Mouse (Mus musculus) forebrain, embryonic 15.5 days (tissue): ENCODE data around the gene Ltbp2. TPM values are rescaled to one million over a fixed set of nuclear protein-coding genes. Genes with fewer than 3 reads are reported as not detected.

Experiments
- ATAC-seq: fragments of 200-750 bp; cut with Nextera tagmentation; replicated peaks from 2 replicates; pipeline ENCODE4 v1.8.0; 2017; ENCODE audit warnings: mild to moderate bottlenecking, moderate TSS enrichment, moderate library complexity
- H3K27ac ChIP-seq: fragments of 300-500 bp; sonication (generic); replicated peaks from 2 replicates; pipeline ENCODE4 v1.5.1; 2015; ENCODE audit warnings: mild to moderate bottlenecking, inconsistent platforms
- H3K27me3 ChIP-seq: fragments of 300-500 bp; sonication (generic); 2 replicates; pipeline ENCODE4 v1.6.1; 2015; ENCODE audit warnings: inconsistent platforms
- H3K36me3 ChIP-seq: fragments of 300-500 bp; sonication (generic); 2 replicates; pipeline ENCODE4 v1.6.1; 2015; ENCODE audit warnings: mild to moderate bottlenecking, inconsistent platforms
- H3K4me1 ChIP-seq: fragments of 300-500 bp; sonication (generic); 2 replicates; pipeline ENCODE4 v1.6.1; 2015; ENCODE audit warnings: inconsistent platforms
- H3K4me2 ChIP-seq: fragments of 300-500 bp; sonication (generic); replicated peaks from 2 replicates; pipeline ENCODE4 v1.6.1; 2015; ENCODE audit warnings: mild to moderate bottlenecking, inconsistent platforms
- H3K4me3 ChIP-seq: fragments of 300-500 bp; sonication (generic); 2 replicates; pipeline ENCODE4 v1.5.1; 2015; ENCODE audit warnings: mild to moderate bottlenecking, inconsistent platforms
- H3K9ac ChIP-seq: fragments of 300-500 bp; sonication (generic); replicated peaks from 2 replicates; pipeline ENCODE4 v1.6.1; 2015; ENCODE audit warnings: mild to moderate bottlenecking, inconsistent platforms
- H3K9me3 ChIP-seq: fragments of 300-500 bp; sonication (generic); 2 replicates; pipeline ENCODE4 v1.6.1; 2016; ENCODE audit warnings: inconsistent platforms
- WGBS: fragments of 180-500 bp; shearing (Covaris S2); methylation state at CpG from one replicate; pipeline ENCODE4 v1.1.7; 2015; ENCODE audit warnings: mixed read lengths; 5-methylcytosine and 5-hydroxymethylcytosine counted together
- polyA plus RNA-seq: library from polyadenylated mRNA; unstranded; fragments of >200 nt; fragmentation: Nextera tagmentation; extraction: Ambion mirVana; gene quantifications from 2 replicates; pipeline ENCODE4 v1.2.1, GENCODE M21; 2015

Gene Ltbp2
- polyA plus RNA-seq, 1 experiment from 2014 or later = 0.15 TPM

DNA sequence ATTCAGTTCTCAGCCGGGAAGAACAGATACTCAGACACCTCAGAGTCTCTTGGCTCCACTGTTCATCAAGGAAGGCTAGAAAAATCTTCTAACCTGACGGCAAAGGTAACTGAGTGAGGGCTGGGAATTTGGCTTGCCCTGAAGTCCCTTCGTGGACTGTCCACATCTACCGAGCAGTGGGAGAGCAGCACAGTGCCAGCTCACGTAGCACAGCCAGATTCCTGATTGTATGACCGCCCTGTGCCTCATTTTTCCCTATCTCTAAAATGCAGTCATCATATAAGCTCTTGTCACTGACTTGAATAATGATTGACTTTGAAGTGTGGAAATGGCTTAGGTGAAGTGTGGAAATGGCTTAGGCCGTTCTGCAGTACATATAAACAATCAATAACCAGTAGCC, 28.1 kb upstream of the Ltbp2 start:
- H3K4me3 ChIP-seq = no peak overlapping the region
- 67% methylated on average over 7 of the region's 7 CpGs for WGBS
- no peak overlapping the region for H3K4me2 ChIP-seq
- no peaks in the 10 kb centered on the region for H3K9me3 ChIP-seq
- no peaks in the 10 kb centered on the region for H3K27me3 ChIP-seq
- 0 out of 2 replicates have a peak, but pooled peaks cover 6% of the 10 kb centered on the region for H3K4me1 ChIP-seq
- no peaks in the 10 kb centered on the region for H3K36me3 ChIP-seq
- ATAC-seq = no peak
- H3K27ac ChIP-seq = no peak overlapping the region
- H3K9ac ChIP-seq = no peak overlapping the region

DNA sequence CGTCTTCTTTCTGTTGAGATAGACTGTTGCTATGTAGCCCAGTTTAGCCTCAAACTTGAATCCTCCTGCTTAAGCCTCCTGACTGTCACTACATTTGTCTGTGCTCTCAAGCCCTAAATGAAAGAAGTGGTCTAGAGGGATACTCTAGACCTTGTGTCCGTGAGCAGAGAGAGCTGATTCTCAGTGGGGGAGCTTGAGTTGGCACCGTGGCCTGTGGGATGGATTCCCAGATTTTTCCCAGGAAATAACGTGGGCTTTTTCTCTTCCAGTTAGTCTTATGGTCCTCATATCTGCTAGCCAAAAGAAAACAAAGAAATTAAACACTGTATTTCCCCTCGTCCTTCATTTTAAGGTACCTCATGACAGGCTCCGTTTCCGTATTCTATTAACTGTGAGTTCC, 24.0 kb upstream of the Ltbp2 start:
- WGBS = 80% methylated on average over 7 of the region's 7 CpGs
- Histone ChIP-seq H3K9ac (no peak overlapping the region), H3K27me3 (no peaks in the 10 kb centered on the region), H3K4me2 (no peak overlapping the region), H3K27ac (no peak overlapping the region), H3K4me1 (no peaks in the 10 kb centered on the region), H3K4me3 (no peak overlapping the region), H3K36me3 (no peaks in the 10 kb centered on the region), H3K9me3 (no peaks in the 10 kb centered on the region)
- ATAC-seq = no peak

DNA sequence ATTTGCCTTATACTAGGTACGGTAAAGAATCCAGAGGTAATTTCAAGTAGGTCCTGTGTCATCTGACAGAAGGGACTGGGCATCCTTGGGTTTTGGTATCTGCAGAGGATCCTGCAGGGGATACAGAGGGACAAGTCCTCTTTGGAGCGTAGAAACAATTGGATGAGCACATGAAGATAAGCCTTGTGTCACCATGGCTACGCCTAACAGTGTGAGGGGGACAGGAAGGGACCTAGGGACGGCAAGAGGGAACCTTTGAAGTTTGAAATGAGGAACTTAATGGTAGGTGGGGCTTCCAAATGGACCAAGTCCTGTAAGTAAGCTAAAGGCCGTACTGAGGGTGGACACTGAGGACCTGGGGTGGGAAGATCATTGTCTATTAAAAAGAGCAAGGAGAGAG, 21.0 kb upstream of the Ltbp2 start:
- Histone ChIP-seq H3K9me3 (no peaks in the 10 kb centered on the region), H3K4me3 (no peak overlapping the region), H3K9ac (no peak overlapping the region), H3K4me1 (no peaks in the 10 kb centered on the region), H3K27me3 (no peaks in the 10 kb centered on the region), H3K27ac (no peak overlapping the region), H3K36me3 (no peaks in the 10 kb centered on the region), H3K4me2 (no peak overlapping the region)
- ATAC-seq = no peak
- 83% methylated on average over 5 of the region's 5 CpGs for WGBS

DNA sequence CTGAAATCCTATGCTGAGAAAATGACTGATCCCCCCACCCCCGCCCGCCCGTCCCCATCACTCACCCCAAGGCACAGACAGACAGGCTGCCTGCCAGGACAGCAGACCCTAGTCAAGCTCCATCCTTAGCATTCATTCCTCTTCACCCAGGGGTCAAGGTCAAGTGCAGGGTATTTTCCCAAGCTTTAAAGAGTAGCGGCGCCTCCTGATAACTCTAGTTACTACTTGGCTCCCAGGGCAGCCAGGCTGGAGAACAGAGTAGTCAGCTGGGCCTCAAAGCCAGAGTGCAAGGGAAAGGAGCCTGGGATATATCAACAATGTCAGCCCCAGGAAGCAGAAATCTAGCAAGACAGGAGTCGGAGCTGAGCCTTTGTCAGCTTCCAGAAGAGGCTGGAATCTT, 19.9 kb upstream of the Ltbp2 start:
- no peaks in the 10 kb centered on the region for H3K27me3 ChIP-seq
- H3K4me1 ChIP-seq = no peaks in the 10 kb centered on the region
- no peaks in the 10 kb centered on the region for H3K36me3 ChIP-seq
- H3K4me3 ChIP-seq = no peak overlapping the region
- no peak overlapping the region for H3K4me2 ChIP-seq
- H3K9me3 ChIP-seq = no peaks in the 10 kb centered on the region
- no peak overlapping the region for H3K9ac ChIP-seq
- no peak for ATAC-seq
- no peak overlapping the region for H3K27ac ChIP-seq
- 84% methylated on average over 6 of the region's 6 CpGs for whole genome bisulfite sequencing

DNA sequence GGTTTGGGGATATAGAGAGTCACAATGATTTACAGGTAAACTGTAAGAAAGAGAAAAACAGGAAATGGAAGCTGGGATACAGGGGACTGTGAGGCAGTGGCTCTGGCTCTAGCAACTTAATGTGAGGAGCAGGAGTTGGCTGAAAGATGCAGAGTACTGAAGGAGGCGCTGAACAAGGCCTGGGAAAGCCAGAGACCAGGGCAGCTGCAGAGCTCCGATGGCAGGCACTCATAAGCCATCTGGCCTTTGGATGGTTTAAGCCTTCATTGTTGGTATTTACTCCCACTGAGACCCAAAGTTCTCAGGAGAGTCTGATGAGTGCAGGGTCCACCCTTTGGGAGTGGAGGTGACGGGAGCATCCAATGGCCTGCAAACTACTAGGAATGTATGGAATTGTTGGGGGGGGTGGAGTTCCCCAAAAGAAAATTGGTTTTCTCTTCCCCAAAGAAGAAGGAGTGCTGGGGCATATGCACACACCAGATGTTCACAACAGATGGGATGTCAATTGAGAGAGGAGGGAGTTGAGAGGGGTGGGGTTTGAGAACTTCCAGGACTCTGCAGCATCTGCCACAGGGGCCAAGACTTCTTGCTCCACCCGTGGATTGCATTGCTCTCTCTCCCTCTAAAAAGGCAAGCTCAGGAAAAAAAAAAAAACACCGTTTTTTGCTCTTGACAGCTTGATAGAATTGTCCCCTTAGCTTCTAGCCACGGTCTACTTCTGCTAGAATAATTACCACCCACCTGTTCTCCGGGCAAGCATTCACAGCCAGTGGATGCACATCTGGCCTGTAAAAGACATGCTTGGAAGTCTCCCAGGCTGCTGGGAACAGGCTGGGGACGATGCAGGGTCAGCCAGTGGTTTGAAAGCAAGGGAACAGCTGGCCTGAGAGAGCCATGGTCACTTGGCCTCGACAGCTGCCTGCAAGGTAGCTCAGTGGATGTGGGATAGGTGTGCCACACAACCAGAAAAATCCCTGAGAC, 17.6 kb upstream of the Ltbp2 start:
- ATAC-seq = no peak
- Histone ChIP-seq H3K4me3 (no peak overlapping the region), H3K9me3 (no peaks in the 10 kb centered on the region), H3K27ac (no peak overlapping the region), H3K27me3 (no peaks in the 10 kb centered on the region), H3K4me1 (no peaks in the 10 kb centered on the region), H3K36me3 (no peaks in the 10 kb centered on the region), H3K4me2 (no peak overlapping the region), H3K9ac (no peak overlapping the region)
- 67% methylated on average over 9 of the region's 9 CpGs for WGBS

DNA sequence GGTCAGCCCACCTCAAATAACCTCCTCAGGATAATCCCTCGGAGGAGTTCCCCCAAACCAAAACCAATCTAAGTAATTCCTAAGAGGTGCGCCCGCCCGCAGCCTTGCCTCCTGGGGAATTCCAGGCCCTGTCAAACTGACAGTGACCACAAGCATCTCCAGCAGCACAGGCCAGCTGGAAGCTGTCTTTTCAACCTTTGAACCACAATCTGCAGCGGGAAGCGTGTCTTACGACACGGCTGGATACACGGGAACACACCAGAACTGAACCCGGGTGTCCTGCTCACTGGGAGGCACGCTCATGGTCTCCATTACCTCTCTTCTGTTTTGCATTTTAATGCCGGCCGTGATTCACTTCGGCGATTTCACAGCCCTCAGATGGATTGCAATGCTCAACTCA, 14.0 kb upstream of the Ltbp2 start:
- Histone ChIP-seq H3K4me3 (no peak overlapping the region), H3K9ac (no peak overlapping the region), H3K4me2 (no peak overlapping the region), H3K9me3 (no peaks in the 10 kb centered on the region), H3K36me3 (no peaks in the 10 kb centered on the region), H3K27ac (no peak overlapping the region), H3K27me3 (no peaks in the 10 kb centered on the region), H3K4me1 (no peaks in the 10 kb centered on the region)
- no peak for ATAC-seq
- 87% methylated on average over 15 of the region's 15 CpGs for WGBS

DNA sequence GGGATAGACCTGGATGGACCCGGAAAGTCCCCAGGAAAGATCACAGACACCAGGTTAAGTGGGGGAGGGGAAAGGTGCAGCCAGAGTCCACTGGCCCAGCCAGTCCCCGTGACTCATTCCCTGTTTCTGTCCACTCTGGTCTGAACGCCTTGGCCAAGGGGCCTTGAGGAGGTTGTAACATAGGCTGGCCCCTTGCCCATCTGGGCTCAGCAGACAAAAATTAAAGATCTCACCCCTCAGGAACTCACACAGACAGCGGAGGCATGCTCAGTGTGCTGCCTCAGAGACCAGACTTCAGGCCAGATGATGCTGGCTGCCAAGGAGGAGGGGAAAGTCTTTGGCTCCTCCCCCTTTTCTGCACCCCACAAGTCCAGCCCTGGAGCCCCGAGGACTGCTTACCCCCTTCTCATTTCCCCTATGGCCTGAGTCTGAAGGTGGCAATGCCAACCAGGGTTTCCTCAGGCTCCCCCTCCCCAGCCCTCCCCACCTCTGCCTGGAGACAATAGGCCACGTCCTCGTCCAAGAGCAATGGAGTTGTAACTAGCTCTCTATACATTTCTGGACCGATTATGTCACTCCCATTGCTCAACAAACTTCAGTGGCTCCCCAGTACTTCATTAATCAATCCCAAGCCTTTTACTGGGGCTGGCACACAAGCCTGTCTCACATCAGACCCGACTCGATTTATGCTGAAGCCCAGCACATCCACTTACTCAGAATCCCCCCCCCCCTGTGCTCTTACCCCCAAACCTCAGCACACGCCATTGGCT, 9.0 kb upstream of the Ltbp2 start:
- no peaks in the 10 kb centered on the region for H3K9me3 ChIP-seq
- no peak overlapping the region for H3K9ac ChIP-seq
- 60% methylated on average over 11 of the region's 11 CpGs for WGBS
- no peaks in the 10 kb centered on the region for H3K27me3 ChIP-seq
- H3K4me3 ChIP-seq = no peak overlapping the region
- no peak overlapping the region for H3K4me2 ChIP-seq
- no peak overlapping the region for H3K27ac ChIP-seq
- no peaks in the 10 kb centered on the region for H3K4me1 ChIP-seq
- ATAC-seq = no peak
- H3K36me3 ChIP-seq = no peaks in the 10 kb centered on the region

DNA sequence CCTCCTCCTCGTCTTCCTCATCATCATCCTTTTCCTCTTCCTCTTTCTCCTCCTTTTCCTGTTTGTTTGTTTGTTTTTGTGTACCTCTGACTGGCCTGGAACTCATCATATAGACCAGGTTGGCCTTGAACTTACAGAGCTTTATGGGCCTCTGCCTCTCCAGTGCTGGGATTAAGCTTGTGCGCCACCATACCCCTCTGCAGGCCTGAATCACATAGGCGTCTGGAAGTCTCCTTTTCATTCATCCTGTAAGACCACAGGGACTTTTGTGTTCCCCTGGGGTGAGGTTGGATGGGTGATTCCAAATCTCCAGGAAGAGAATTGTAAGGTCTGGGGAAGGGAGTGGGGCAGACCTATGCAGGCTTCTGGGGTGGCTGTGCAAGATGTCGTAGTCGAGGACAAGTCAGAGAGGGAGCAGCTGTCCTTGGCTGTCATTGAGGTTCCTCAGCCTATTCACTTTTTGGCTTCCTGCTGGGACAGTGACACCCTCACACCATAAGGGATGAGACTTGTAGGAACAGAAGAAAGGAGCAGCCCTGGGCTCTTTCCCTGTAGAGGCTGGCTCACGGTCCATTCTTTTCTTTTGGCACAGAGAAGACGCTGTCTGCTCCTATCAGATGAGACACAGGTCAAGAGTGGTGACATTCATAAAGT, 8.2 kb upstream of the Ltbp2 start:
- WGBS = 83% methylated on average over 7 of the region's 7 CpGs
- no peak overlapping the region for H3K4me3 ChIP-seq
- H3K4me1 ChIP-seq = no peaks in the 10 kb centered on the region
- no peaks in the 10 kb centered on the region for H3K27me3 ChIP-seq
- H3K9me3 ChIP-seq = no peaks in the 10 kb centered on the region
- ATAC-seq = no peak
- H3K36me3 ChIP-seq = no peaks in the 10 kb centered on the region
- no peak overlapping the region for H3K27ac ChIP-seq
- no peak overlapping the region for H3K9ac ChIP-seq
- no peak overlapping the region for H3K4me2 ChIP-seq

DNA sequence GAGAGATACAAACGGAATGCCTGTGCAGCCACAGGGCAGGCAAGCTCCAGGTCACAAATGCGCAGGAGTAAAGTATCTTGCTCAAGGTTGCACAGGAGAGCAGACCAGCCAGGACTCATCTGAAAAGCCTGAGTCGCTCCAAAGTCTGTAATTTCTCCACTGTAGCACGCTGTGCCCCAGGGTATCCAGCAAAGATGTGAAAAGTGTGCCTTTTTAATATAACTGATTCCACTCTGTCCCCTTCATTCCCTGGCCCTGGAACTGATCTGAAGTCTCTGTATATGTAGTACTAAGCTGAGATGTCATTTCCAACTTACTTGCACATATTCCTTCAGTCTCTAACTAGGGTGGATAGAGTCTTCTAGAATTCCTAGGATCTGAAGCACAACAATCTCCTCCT, 6.5 kb upstream of the Ltbp2 start:
- H3K9ac ChIP-seq = no peak overlapping the region
- ATAC-seq = no peak
- H3K4me1 ChIP-seq = no peaks in the 10 kb centered on the region

DNA sequence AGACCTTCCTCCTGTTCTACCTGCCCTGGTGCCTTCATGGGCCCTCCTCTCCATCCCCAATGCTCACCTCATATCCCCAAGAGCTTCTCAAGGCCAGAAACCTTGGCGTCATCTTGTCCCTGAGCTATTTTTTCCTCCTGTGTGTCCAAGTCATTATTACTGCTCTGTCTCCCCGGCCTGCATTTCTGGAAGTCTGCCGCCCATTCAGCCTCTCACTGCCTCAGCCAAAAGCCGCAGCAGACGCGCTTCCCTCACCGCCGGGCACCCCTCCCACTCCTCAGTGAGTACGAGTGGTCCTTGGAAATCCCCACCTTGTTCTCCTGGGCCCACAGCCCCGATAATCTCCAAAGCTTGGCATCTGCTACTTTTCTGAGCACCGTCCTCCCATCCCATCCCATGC, 3.8 kb upstream of the Ltbp2 start:
- Histone ChIP-seq H3K4me3 (no peak overlapping the region), H3K4me1 (peaks cover 15% of the 10 kb centered on the region), H3K36me3 (no peaks in the 10 kb centered on the region), H3K27me3 (peaks cover 38% of the 10 kb centered on the region), H3K27ac (no peak overlapping the region), H3K9ac (no peak overlapping the region), H3K4me2 (no peak overlapping the region), H3K9me3 (no peaks in the 10 kb centered on the region)
- 37% methylated on average over 11 of the region's 11 CpGs for WGBS
- no peak for ATAC-seq

More for the DNA sequence above, 6.5 kb upstream of the Ltbp2 start:
- no peak overlapping the region for H3K4me2 ChIP-seq
- H3K27ac ChIP-seq = no peak overlapping the region
- no peaks in the 10 kb centered on the region for H3K36me3 ChIP-seq
- H3K9me3 ChIP-seq = no peaks in the 10 kb centered on the region
- H3K4me3 ChIP-seq = no peak overlapping the region
- WGBS = 80% methylated on average over 4 of the region's 4 CpGs
- H3K27me3 ChIP-seq = peaks cover 11% of the 10 kb centered on the region

DNA sequence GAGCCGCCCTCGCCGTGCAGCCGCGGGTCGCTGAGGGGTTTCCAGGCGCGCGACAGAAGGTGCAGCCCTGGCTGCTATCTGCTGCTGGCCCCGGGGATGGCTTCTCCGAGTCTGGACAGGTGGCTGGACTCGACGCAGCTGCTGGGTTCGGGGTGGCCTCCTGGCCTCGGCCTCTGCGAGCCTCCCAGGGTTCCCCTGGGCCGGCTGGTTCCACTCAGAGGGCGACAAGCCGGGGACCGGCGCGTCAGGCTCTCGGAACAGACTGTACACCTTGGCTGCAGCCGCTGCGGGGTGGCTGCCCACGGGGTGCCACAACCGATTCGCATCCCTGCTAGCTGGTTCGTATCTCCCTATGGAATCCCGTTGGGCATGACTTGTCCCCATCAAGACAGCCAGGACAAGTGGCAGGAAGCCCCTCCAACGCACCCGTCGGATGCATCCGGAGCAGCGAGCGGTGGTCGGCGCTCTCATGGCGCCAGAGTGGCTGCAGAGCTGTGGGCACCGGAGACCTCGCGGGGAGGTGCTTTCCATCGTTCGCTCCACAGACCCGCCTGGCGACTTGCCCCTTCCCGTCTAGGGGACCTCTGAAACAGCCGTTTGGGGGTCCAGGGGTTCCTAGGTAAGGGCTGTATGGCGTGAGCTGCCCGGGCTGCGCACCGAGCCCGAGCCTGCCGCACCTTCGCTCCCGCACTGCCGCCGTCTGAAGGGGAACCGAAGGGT, 411 bp downstream of the Ltbp2 start:
- 0 out of 2 replicates have a peak overlapping the region, but pooled peaks have one; percentile 4 for H3K9ac ChIP-seq
- H3K9me3 ChIP-seq = no peaks in the 10 kb centered on the region
- no peak for ATAC-seq

More for the DNA sequence above, 411 bp downstream of the Ltbp2 start:
- Histone ChIP-seq H3K36me3 (no peaks in the 10 kb centered on the region), H3K4me2 (peak overlapping the region; percentile 47), H3K27me3 (peaks cover 55% of the 10 kb centered on the region), H3K4me3 (peak overlapping the region; percentile 31), H3K27ac (no peak overlapping the region), H3K4me1 (peaks cover 15% of the 10 kb centered on the region)
- 1% methylated on average over 59 of the region's 59 CpGs for WGBS
